Mouse (Mus musculus) monocyte, adult 5-6 weeks (primary cell): Measurements from ENCODE around the gene Cntn5. TPM values are rescaled to one million over a fixed set of nuclear protein-coding genes. Genes with fewer than 3 reads are reported as not detected.

Source experiments
- ATAC-seq: fragments of 153-309, 156-312 bp; replicated peaks from 2 replicates; pipeline ENCODE4 v1.8.0; 2017; ENCODE audit warnings: mild to moderate bottlenecking; ENCODE audit not compliant: low TSS enrichment, insufficient number of reproducible peaks, severe bottlenecking, poor library complexity, low FRiP score
- total RNA-seq: library from RNA; stranded (forward); fragments of 200-1000, 200-491, 200-594 nt; gene quantifications from 3 replicates; pipeline ENCODE4 v1.2.3, GENCODE M21; 2017

Gene Cntn5
- total RNA-seq, 1 experiment from 2014 or later = not detected

DNA sequence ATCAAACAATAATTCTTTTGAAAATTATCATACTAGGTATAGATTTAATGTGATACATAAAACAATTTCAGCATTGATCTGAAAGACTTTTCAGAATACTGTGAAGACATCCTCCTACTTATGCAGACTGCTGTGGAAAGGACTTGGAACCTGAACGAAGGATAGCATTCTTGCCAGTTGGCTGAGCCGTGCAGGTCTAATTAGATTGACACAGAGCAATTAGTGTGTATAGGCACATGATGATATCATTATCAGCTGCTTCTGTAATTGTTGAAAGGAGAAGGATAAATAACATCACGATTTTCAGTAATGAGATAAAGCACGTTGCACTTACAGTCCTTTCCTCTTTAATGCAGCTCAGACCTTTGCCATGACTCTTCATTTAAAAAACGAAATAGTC is 831.7 kb downstream of the Cntn5 start:
- ATAC-seq = no peak

DNA sequence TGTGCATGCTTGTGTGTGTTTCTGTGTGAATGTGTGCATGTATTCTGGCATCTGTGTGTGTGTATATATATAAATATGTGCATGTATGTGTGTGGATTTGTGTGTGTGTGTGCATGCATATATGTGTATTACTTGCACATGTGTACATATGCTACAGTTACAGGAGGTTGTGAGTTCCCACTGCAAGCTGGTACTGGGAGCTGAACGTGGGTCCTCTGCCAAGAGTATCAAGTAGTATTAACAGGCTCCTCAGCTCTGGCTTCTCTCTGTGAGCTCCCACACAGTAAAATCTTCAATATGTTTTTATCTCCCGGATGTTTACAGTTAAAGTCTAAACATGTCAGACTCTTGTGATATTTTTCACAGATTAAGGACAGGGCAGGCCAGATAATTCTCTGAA is 833.3 kb downstream of the Cntn5 start:
- ATAC-seq = no peak

DNA sequence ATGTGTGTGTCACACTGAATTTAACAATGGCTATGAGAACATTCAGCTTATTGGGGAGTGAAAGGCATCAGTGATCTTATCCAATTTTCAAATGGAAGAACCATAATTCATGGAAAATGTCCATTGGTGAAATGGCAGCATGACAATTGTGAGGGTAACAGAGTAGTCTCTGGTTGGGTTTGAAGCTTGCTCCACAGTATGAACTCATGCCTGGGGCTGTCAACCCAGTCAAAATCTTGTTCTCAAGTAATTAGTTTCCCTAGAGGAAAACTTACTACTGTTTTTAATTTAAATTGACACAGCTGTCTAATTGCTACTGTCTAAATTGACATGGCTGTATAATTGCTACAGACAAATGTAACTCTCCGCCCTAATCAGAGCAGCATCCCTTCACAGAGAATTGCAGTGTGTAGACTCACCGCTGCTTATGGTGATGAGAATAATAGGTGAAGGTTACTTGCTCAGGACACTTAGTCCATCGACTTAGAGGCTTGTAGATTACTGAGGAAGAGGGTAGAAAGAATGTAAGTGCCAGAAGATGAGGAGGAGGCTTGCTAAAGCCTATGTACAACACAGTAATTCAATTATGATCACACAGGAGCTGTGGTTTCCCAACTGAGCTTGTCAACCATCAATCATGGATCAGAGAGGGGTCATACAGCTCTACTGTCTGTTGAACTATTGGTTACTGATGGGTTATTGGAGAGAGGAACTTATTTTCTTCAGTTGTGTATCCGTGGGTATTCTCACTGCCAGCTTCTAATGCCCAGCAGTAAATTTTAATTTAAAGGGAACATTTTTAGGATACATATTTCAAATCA is 859.4 kb downstream of the Cntn5 start:
- no peak for ATAC-seq

DNA sequence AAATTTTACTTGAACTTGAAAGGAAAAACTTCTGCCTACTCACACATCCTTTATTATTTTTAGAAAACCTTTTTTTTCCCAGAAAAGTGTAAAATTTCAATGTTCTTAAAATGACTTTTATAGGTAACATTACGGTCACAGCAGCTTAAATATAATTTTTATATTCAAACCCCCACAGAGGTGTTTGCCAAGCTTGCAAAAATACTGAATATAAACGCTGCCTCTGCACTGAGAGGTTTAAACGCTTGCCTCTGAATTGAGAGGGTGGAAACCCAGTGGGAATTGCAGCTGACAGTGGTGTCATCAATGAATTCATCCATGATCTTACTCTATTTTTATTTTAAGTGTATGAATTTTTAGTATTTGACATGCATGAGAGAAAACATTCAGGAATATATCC is 861.6 kb downstream of the Cntn5 start:
- no peak for ATAC-seq

DNA sequence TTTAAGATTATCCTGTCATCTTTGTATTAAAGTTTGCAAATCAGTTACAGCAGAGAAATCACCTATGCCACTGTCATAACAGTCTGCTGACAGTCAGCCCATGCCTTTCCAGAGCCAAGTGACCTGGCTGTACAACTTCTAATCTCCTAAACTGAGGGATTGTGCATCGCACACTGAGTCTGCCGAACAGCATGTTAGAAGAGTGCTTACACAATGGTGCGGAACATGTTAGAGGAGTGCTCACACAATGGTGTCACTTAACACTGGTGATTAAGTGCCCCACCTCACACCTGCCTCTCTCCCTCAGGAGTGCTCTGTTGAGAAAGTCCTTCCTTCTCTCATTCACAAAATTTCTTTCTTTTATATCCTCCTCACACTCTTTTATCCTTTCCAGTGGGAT is 889.4 kb downstream of the Cntn5 start:
- ATAC-seq = no peak

DNA sequence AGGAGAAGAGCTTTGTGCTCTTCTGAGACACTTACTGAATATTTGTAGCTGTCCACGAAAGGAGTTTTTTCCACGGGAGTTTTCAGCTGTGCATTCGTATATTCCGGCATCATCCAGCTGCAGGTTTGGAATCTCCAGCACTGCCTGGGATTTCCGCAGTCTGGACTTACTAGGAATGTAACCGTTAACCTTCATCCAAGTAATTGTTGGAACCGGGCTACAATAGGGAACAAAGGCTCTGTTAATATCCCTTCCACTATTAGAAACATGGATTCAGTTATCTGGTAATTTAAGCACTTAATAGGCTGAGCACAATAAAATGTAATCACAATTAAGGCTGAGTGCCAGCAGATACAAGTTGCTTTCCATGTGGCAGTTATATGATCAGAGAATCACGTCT is 920.5 kb downstream of the Cntn5 start:
- no peak for ATAC-seq

DNA sequence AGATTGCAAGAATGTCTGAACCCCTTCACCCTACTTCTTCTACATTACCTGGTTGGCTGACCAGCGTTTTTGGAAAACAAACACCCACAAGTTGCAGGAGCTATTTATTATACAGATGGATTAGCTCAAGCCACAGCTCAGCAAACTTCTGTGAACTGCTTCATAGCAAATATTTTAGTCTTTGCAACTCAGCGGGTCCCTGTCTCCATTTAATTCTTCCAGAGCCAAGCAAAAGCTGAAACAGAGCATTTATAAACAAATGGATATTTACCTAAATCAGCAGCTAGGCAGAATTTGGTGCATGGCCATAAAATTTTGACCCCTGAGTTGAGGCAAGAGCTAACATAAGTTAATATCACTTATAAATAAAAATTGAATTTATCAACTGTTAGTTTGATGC is 921.4 kb downstream of the Cntn5 start:
- no peak for ATAC-seq

DNA sequence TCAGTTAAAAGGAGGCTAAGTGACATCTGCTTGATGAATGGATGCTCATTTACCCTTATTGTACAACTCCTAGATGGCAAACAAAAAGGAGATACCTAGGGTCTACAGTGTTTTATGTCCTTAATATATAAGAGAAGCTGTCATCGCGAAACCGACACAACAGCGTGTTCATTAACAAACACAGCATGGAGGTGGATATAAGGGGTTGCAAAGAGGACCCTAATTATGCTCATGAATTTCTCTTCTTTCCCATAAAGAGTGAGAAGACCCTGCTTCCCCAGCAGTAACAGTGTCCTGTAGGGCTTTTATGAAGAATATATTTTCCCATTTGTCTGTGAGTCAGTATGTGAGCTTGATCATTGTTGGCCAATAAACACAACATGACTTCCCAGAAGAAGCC is 939.2 kb downstream of the Cntn5 start:
- ATAC-seq = no peak

DNA sequence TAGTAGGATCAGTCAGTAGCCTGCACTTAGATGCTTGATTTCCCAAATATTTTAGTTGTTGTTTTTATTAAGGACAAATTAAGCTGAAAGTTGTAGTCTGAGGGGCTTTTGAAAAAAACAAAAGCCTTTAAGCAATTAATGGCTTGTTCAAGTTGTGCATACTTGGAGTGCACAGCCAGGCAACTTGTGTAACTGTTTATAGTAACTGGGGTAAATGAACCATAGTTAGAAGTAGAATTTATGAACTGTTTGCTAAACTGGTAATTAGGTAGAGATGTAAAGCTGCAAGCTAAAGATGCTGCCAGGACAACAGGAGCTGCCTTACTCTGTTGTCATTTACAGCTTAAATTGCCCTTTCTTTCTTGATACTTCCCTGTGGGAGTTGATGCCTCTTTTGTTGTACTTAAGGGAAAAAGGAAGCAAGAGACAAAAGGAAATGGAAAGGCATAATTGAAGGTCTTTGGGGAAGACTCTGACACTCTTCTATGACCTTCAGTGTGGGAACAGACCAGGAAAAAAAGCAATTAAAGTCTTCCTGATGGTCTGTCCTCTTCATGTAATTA is 943.9 kb downstream of the Cntn5 start:
- no peak for ATAC-seq

DNA sequence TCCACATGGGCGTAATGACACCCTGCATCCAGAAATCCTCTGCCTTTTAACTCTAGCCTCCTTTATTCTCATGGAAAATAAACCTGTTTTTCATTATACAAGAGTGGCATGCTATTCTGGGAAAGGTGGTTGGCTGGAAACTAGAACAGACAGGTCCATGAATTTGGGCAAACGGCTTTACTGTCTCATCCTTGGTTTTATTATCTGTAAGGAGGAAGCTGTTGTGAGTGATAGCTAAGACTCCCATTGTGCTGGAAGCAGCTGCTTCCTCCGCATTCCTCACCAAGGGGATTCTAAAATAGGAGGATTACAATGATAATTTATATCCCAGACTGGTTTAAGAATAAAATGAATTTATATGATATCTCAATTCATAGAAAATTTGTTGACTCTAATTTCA is 955.2 kb downstream of the Cntn5 start:
- no peak for ATAC-seq

DNA sequence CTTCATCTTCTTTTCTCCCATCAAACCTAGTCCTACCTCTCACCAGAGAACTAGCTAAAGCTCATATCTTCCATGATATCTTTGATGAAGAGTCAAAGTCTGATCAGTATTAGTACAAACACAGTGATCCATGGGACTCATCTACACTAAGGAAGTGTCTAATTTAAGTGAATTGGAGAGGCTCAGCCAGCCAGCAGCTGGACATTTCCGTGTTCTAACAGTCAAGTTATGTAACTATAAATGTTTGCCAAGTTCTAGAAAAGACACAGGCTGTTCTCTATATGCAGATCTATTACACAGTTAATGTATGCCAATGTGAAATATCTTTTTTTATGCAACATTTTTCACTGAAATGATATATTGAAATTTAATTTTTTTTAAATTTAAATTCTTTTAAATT is 959.7 kb downstream of the Cntn5 start:
- no peak for ATAC-seq

DNA sequence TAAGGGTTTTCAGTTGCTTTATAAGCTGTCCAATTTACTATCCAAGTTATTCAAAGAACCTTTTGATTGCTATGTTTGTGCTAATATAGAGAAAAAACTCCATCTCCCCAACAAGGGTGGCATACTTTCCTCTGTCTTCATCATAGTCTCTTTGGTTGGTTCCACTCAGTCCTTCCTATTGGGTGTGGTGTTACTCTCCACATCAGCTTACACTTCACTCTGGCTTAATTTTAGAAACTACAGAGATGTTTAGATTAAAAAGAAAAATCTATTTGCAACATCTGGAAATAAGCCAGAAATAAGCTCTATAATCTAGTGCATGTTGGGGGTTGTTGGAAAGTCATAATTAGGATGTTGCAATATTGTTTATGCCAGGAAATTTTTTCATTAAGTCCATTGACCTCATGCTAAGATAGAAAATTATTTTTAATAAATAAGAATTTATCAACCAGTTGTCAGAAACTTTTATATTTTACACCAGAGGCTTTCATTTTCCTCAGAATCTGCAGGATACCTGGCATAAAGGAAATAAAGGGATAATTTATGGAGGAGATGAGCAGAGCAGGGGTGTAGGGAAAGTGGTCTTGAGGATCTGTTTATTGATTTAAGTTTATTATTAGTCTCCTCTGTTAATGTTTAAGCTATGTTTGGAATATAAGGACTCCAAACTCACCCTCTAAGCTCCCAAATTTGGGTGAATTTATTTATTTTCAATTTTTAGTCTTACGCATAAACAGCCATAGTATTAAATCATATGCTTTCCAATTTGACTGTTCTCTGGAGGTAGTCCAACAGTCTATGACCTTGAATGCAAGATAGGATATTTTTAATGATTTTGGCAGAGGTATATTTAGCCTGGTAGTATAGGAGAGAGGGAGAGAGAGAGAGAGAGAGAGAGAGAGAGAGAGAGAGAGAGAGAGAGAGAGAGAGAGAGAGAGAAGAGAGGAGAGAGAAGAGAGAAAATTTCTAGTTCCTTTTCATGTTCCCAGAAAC is 966.8 kb downstream of the Cntn5 start:
- no peak for ATAC-seq

DNA sequence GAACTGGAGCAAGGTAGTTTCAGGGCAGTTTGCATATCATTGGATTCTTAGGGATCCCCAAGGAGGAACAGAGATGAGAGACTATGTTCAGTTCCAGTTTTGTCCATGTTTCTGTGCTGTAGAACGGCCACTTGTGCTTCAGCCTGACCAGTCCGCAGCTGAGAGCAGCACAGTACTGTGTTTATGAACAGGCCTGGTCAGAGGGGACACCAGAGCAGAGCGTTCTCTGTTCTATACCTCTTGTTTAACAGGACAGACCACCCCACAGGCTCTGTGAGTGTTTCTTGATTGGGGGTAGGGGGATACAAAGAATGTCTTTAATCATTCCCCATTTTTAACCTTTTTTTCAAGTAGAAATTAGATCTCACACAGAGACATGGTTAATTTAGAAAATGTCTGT is 984.0 kb downstream of the Cntn5 start:
- ATAC-seq = no peak

DNA sequence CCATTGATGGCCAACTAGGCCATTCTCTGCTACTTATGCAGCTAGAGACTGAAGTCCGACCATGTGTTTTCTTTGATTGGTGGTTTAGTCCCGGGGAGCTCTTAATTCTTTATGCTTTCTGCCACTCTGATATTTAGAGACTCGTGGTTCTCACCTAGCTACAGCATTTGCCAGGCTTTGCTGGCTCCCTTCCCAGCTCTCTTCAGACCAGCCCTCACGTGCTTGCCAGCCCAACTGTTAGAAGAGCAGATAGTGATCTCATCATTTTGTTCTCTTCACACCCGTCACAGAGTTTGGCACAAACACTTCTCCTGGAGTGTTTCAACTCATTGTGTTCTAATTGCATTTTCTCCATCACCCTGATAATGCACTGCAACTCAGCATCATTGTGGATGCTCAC is 1005.5 kb downstream of the Cntn5 start:
- no peak for ATAC-seq

DNA sequence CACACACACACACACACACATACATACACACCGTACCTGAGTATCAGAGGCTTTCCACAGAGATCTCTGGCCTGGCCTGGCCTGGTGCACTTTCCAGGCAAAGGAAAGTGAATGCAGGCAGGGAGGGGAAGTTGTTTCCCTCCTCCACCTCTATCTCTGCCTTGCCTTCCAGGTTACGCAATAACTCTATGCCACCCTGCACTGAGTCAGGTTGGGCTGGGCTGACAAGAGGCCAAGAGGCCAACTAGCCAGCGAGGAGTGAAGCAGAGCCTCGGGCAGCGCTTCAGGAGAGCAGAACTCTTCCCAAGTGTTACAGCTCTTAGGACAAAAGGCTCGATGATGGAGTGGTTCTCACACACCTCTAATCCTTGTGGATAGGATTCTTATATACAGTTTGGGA is 1018.4 kb downstream of the Cntn5 start:
- ATAC-seq = no peak

DNA sequence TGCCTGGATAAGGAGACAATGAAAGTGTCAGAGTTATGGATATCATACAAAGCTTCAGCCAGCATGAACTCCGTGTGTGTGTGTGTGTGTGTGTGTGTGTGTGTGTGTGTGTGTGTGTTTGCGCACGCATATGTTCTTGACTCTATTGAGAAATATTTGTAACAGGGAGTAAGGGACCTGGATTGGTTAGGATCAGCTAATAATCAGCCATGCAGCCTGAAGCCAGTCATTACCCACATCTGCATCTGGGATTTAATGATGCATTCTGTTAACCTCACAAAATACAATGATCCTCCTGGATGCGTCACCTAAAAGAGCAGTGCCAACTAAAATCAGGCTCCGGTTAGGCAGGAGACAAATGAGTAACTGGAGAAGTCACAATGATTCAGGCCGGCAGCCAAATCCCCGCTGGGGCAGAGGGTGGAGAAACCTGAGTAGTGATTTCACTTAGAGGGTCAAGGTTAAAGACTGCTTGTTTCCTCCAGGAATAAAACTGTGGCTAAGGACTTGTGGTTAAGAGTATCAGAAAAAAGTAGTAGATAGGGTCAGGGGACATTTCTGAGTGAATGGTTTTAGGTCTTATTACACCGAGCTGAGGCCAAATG is 1021.7 kb downstream of the Cntn5 start:
- ATAC-seq = no peak

DNA sequence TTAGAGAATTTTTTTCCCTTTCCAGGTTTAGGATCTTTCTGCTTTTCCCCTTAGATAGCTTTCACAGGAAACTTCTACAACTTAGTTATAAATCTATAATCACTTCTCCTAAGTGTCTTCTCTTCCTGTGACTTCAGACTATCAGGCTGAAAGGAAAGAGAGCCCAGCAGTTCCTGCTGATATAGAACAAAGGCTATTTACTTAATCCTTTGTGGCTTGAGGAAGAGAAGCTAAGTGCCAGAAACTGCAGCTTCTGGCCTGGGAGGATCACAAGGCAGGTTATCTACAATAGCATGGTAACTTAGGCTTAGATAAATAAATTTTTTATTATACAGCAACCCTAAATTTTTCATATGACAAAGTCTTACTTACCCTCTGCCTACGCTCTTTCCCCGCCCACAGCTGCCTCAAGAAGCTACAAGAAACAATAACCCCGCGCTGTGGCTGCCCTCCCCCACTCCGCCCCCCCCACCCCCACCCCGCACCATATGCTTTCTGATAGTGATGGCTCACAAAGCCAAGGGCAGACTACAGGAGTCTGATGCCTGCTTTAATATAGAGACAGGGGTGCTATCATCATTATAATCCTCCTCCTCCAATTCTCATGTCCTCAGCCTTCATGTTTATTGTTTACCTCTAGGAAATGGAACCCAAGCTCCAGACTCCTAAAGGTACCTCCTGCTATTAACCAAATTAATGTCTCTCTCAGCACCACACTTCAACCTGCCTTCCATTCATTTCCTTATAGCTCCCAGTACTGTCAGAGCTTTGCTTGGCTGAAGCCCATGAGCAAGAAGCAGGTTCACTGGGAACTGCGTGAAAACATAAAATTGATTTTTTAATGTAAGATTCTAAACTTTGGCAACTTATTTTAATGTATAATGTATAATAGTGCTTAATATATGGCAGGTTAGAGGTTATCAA is 1032.2 kb downstream of the Cntn5 start:
- ATAC-seq = no peak

DNA sequence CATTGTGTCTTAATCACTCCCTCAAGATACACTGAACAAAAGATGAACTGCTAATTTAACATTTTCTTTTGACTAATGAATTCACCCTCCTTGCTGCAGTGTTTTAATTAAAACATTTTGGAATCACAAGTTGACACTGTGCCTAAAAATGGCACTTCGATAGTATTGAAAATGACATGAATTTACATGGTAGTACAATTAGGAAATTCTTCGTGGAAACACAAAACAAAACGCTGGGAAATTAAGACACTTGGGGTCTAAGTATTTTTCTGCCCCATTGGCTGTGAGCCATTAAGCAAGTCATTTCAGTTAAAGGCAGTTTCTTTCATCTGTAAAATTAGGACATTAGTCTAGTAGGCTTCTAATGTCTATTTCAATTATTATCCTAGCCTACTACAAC is 1043.9 kb downstream of the Cntn5 start:
- ATAC-seq = no peak
